Mouse (Mus musculus) hindbrain, embryonic 16.5 days (tissue): Measurements from ENCODE around the gene Coro1c. TPM values are rescaled to one million over a fixed set of nuclear protein-coding genes. Genes with fewer than 3 reads are reported as not detected.

Source experiments
- ATAC-seq: fragments of 200-750 bp; cut with Nextera tagmentation; 2 replicates; pipeline ENCODE4 v1.8.0; 2017; ENCODE audit warnings: moderate TSS enrichment, moderate library complexity
- H3K27ac ChIP-seq: fragments of 300-500 bp; sonication (generic); 2 replicates; pipeline ENCODE4 v1.5.1; 2014; ENCODE audit warnings: low read depth, mild to moderate bottlenecking, control low read depth, low read length, moderate library complexity
- H3K27me3 ChIP-seq: fragments of 300-500 bp; sonication (generic); replicated peaks from 2 replicates; pipeline ENCODE4 v1.6.1; 2014; ENCODE audit warnings: low read length; ENCODE audit not compliant: control insufficient read depth, insufficient read depth
- H3K36me3 ChIP-seq: fragments of 300-500 bp; sonication (generic); 2 replicates; pipeline ENCODE4 v1.6.1; 2014; ENCODE audit warnings: mild to moderate bottlenecking, low read length, moderate library complexity, mixed read lengths; ENCODE audit not compliant: control insufficient read depth, insufficient read depth
- H3K4me1 ChIP-seq: fragments of 300-500 bp; sonication (generic); 2 replicates; pipeline ENCODE4 v1.6.1; 2014; ENCODE audit warnings: low read depth, low read length; ENCODE audit not compliant: control insufficient read depth, insufficient read depth
- H3K4me2 ChIP-seq: fragments of 300-500 bp; sonication (generic); 2 replicates; pipeline ENCODE4 v1.6.1; 2014; ENCODE audit warnings: mild to moderate bottlenecking, low read length, control low read depth, moderate library complexity
- H3K4me3 ChIP-seq: fragments of 300-500 bp; sonication (generic); 2 replicates; pipeline ENCODE4 v1.5.1; 2014; ENCODE audit warnings: mild to moderate bottlenecking, low read length, control low read depth, moderate library complexity
- H3K9ac ChIP-seq: fragments of 300-500 bp; sonication (generic); 2 replicates; pipeline ENCODE4 v1.6.1; 2014; ENCODE audit warnings: low read depth, mild to moderate bottlenecking, control low read depth, low read length, moderate library complexity
- H3K9me3 ChIP-seq: fragments of 300-500 bp; sonication (generic); 2 replicates; pipeline ENCODE4 v1.6.1; 2014; ENCODE audit warnings: mild to moderate bottlenecking, low read length, moderate library complexity; ENCODE audit not compliant: control insufficient read depth
- WGBS: fragments of 180-500 bp; shearing (Covaris S2); extraction: QIAGEN DNeasy Blood & Tissue Kit; methylation state at CpG from one replicate; pipeline ENCODE4 v1.1.7; 2014; 5-methylcytosine and 5-hydroxymethylcytosine counted together
- polyA plus RNA-seq: library from polyadenylated mRNA; unstranded; fragments of >200 nt; fragmentation: Nextera tagmentation; extraction: Ambion mirVana; gene quantifications from 2 replicates; pipeline ENCODE4 v1.2.1, GENCODE M21; 2015

Coro1c gene
- polyA plus RNA-seq, 1 experiment from 2014 or later, result 176 TPM

GRCm38 (mm10) chr5:113797149-113797882 is 111.2 kb downstream of the Coro1c start:
- no peaks in the 10 kb centered on the region for H3K9me3 ChIP-seq
- WGBS, result 13% methylated on average over 19 of the region's 19 CpGs
- H3K27me3 ChIP-seq, result peaks cover 3% of the 10 kb centered on the region; the same call in 1 of the 2 replicates
- H3K4me1 ChIP-seq, result no peaks in the 10 kb centered on the region
- no peak overlapping the region for H3K9ac ChIP-seq
- no peak overlapping the region for H3K4me2 ChIP-seq
- H3K36me3 ChIP-seq, result no peaks in the 10 kb centered on the region
- H3K27ac ChIP-seq, result no peak overlapping the region
- no peak overlapping the region for H3K4me3 ChIP-seq
- ATAC-seq, result no peak

DNA sequence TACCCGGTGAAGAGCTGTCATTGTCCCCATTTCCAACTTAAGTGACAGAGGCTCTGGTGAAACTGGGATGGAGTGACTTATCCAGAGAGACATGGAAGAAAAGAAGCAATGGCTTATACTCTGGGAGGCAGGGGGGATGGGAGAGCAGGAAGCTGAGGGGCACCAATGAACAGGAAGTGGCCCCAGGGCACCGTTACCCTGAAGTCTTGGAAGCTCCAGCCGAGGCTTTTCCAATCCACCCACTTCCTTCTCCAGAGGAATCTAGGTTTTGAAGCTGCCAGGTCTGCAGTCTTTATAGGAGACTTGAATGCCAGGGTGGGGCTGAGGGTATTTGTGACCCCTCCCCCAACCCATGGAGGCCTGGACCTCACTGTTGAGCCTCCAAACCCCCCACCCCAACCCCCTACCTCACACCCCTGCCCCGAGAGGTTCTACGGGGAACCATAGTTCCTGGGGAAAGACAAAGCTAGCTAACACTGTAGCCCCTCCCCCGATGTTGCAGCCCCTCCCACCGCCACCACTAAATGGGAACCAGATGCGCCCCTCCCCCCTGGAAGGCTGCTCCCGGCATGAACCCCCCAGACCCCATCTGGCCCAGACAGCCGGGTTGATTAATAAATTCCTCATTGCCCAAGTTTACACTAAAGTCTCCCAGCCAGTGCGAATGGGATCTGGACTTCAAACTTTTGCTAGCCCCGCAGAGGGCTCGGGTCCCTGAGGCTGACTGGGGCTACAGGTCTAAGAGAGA is 112.0 kb downstream of the Coro1c start:
- Histone ChIP-seq H3K9ac (no peak overlapping the region), H3K27me3 (peaks cover 3% of the 10 kb centered on the region; the same call in 1 of the 2 replicates), H3K27ac (no peak overlapping the region), H3K9me3 (no peaks in the 10 kb centered on the region), H3K4me1 (no peaks in the 10 kb centered on the region), H3K4me2 (no peak overlapping the region), H3K4me3 (no peak overlapping the region), H3K36me3 (no peaks in the 10 kb centered on the region)
- 8% methylated on average over 13 of the region's 13 CpGs for WGBS
- ATAC-seq, result no peak

Other genes with a start within 250 kb of the Coro1c start
- gene 1700069L16Rik, start 184.0 kb downstream of the Coro1c start, polyA plus RNA-seq, result not detected in 2 replicates
- gene Ficd, start 173.0 kb downstream of the Coro1c start, polyA plus RNA-seq, result 10.9 and 11.1 TPM in 2 replicates
- 37.7 and 39.0 TPM in 2 replicates for gene Sart3, start 136.2 kb downstream of the Coro1c start, polyA plus RNA-seq
- 86.8 and 94.0 TPM in 2 replicates for gene Iscu, start 136.0 kb downstream of the Coro1c start, polyA plus RNA-seq
- 7.9 and 10.4 TPM in 2 replicates for gene Tmem119, start 108.2 kb downstream of the Coro1c start, polyA plus RNA-seq
- gene Selplg, start 76.1 kb downstream of the Coro1c start, polyA plus RNA-seq, result 1.9 and 2.5 TPM in 2 replicates
- gene Ssh1, start 85.1 kb upstream of the Coro1c start, polyA plus RNA-seq, result 9.6 and 13.2 TPM in 2 replicates
- gene Dao, start 94.9 kb upstream of the Coro1c start, polyA plus RNA-seq, result not detected in 2 replicates
- gene Usp30, start 156.7 kb upstream of the Coro1c start, polyA plus RNA-seq, result 18.6 and 20.7 TPM in 2 replicates
- 97.2 and 98.7 TPM in 2 replicates for gene Svop, start 182.8 kb upstream of the Coro1c start, polyA plus RNA-seq
- 4.9 and 6.4 TPM in 2 replicates for gene Alkbh2, start 219.5 kb upstream of the Coro1c start, polyA plus RNA-seq
- 12.1 and 14.4 TPM in 2 replicates for gene Ung, start 221.6 kb upstream of the Coro1c start, polyA plus RNA-seq
- gene Acacb, start 237.8 kb upstream of the Coro1c start, polyA plus RNA-seq, result 5.4 and 5.5 TPM in 2 replicates